Mouse (Mus musculus) testis, adult 2 months (tissue): ENCODE measurements around the gene Cnn1.

Experiments used
- CTCF ChIP-seq: fragments of 200-500 bp; IDR thresholded peaks from 2 replicates; pipeline ENCODE4 v1.5.1; 2012; ENCODE audit warnings: low read depth, mild to moderate bottlenecking, inconsistent platforms, low read length, moderate library complexity; ENCODE audit not compliant: control insufficient read depth, insufficient read depth, insufficient replicate concordance
- POLR2A ChIP-seq: fragments of 200-500 bp; IDR thresholded peaks from 2 replicates; pipeline ENCODE4 v1.6.1; 2012; ENCODE audit warnings: low read depth, mild to moderate bottlenecking, inconsistent platforms, low read length, moderate library complexity; ENCODE audit not compliant: control insufficient read depth

GRCm38 (mm10) chr9:22156497-22157245, 57.7 kb downstream of the Cnn1 start, which contains the start of gene Pigyl:
- TF ChIP-seq CTCF, result no peak
- peak; percentile 77 for TF ChIP-seq POLR2A
